ENCODE assay signal across 35 mouse cellular contexts in genomic region chr6:42484633-42485032, GRCm38 (mm10). TPM values are rescaled to one million over a fixed set of nuclear protein-coding genes. Genes with fewer than 3 reads are reported as not detected.
DNase-seq lines count a peak whose midpoint lies in the region; ATAC-seq and TF ChIP-seq lines count a peak whose summit lies in the region.
"Had no signal": no experiment of that assay in that cellular context is flagged by ENCODE, and none has a peak within 500 bp of the region (broad histone marks: within the 10 kb centered on the region; RNA-seq: fewer than 3 reads in every experiment).

No protein-coding gene starts in this region.

- no peaks in the 10 kb centered on the region for H3K4me1 ChIP-seq in kidney, postnatal 0 days (replicated peaks; ENCODE audit: insufficient read depth, low read length)
- no peaks in the 10 kb centered on the region for H3K4me1 ChIP-seq in kidney, embryonic 15.5 days
- H3K4me1 ChIP-seq in lung, embryonic 15.5 days: no peaks in the 10 kb centered on the region
- H3K4me1 ChIP-seq: embryonic facial prominence, embryonic 10.5 days; embryonic facial prominence, embryonic 13.5 days; forebrain, embryonic 12.5 days; forebrain, embryonic 15.5 days; hindbrain, embryonic 12.5 days; hindbrain, embryonic 15.5 days had no signal

- H3K36me3 ChIP-seq in kidney, postnatal 0 days (ENCODE audit: insufficient read depth, low read length): no peaks in the 10 kb centered on the region
- no peaks in the 10 kb centered on the region for H3K36me3 ChIP-seq in kidney, embryonic 15.5 days
- H3K36me3 ChIP-seq in lung, embryonic 15.5 days: no peaks in the 10 kb centered on the region
- H3K36me3 ChIP-seq: embryonic facial prominence, embryonic 10.5 days; embryonic facial prominence, embryonic 13.5 days; forebrain, embryonic 12.5 days; forebrain, embryonic 15.5 days; hindbrain, embryonic 12.5 days; hindbrain, embryonic 15.5 days had no signal

- DNase-seq in kidney, postnatal 0 days (ENCODE audit: low spot score): peak; percentile 16
- DNase-seq in lung, postnatal 14 days: no peak
- peak; percentile 32 for DNase-seq in NIH3T3 (ENCODE audit: low read depth)
- DNase-seq in lung, postnatal 25 days (ENCODE audit: low spot score): peak; percentile 38
- no peak for DNase-seq in testis, postnatal 14 days (ENCODE audit: low spot score)
- DNase-seq in heart, adult 18-20 months: no peak
- DNase-seq: adrenal gland, adult 8-10 months; adrenal gland, postnatal 25 days; cerebellum, adult 11-12 months; cerebellum, adult 8-10 months; cerebellum, postnatal 10 days; cerebellum, postnatal 36 days; embryo, embryonic 11 days; gastrocnemius, postnatal 25 days had no signal

- H3K27me3 ChIP-seq in kidney, postnatal 0 days (ENCODE audit: insufficient read depth, low read length): no peaks in the 10 kb centered on the region
- H3K27me3 ChIP-seq in kidney, embryonic 15.5 days: no peaks in the 10 kb centered on the region
- no peaks in the 10 kb centered on the region for H3K27me3 ChIP-seq in lung, embryonic 15.5 days
- H3K27me3 ChIP-seq: embryonic facial prominence, embryonic 13.5 days; forebrain, embryonic 12.5 days; forebrain, embryonic 15.5 days; hindbrain, embryonic 12.5 days; hindbrain, embryonic 15.5 days; Patski had no signal

- no peak overlapping the region for H3K27ac ChIP-seq in kidney, postnatal 0 days
- no peak overlapping the region for H3K27ac ChIP-seq in kidney, embryonic 15.5 days
- H3K27ac ChIP-seq in lung, embryonic 15.5 days: no peak overlapping the region
- H3K27ac ChIP-seq: embryonic facial prominence, embryonic 10.5 days; embryonic facial prominence, embryonic 13.5 days; forebrain, embryonic 12.5 days; forebrain, embryonic 15.5 days; hindbrain, embryonic 12.5 days; hindbrain, embryonic 15.5 days had no signal

- no peak for ATAC-seq in kidney, postnatal 0 days (replicated peaks; ENCODE audit: low FRiP score, low read depth)
- no peak for ATAC-seq in kidney, embryonic 15.5 days (replicated peaks; ENCODE audit: low FRiP score)
- ATAC-seq in lung, embryonic 15.5 days (ENCODE audit: borderline replicate concordance, extremely low read depth, low FRiP score, low TSS enrichment): peak; percentile 65; the same call in 1 of the 2 replicates
- ATAC-seq: forebrain, embryonic 15.5 days; Patski had no signal

- no peak overlapping the region for H3K4me3 ChIP-seq in kidney, postnatal 0 days (replicated peaks; ENCODE audit: low read depth, low read length)
- no peak overlapping the region for H3K4me3 ChIP-seq in kidney, embryonic 15.5 days (replicated peaks)
- H3K4me3 ChIP-seq in lung, embryonic 15.5 days: no peak overlapping the region
- H3K4me3 ChIP-seq: embryonic facial prominence, embryonic 10.5 days; embryonic facial prominence, embryonic 13.5 days; erythroblast, embryonic 14.5 days; forebrain, embryonic 12.5 days; forebrain, embryonic 15.5 days; hindbrain, embryonic 12.5 days; hindbrain, embryonic 15.5 days had no signal

- no peak overlapping the region for H3K4me2 ChIP-seq in kidney, postnatal 0 days (ENCODE audit: low read length)
- no peak overlapping the region for H3K4me2 ChIP-seq in kidney, embryonic 15.5 days
- H3K4me2 ChIP-seq in lung, embryonic 15.5 days: no peak overlapping the region
- H3K4me2 ChIP-seq: embryonic facial prominence, embryonic 13.5 days; forebrain, embryonic 12.5 days; forebrain, embryonic 15.5 days; heart, embryonic 11.5 days; hindbrain, embryonic 12.5 days; hindbrain, embryonic 15.5 days had no signal

- no peak overlapping the region for H3K9ac ChIP-seq in kidney, postnatal 0 days (ENCODE audit: low read depth, low read length)
- H3K9ac ChIP-seq in kidney, embryonic 15.5 days: no peak overlapping the region
- no peak overlapping the region for H3K9ac ChIP-seq in lung, embryonic 15.5 days
- H3K9ac ChIP-seq: embryonic facial prominence, embryonic 13.5 days; forebrain, embryonic 12.5 days; forebrain, embryonic 15.5 days; hindbrain, embryonic 12.5 days; hindbrain, embryonic 15.5 days had no signal

- H3K9me3 ChIP-seq in kidney, postnatal 0 days (replicated peaks; ENCODE audit: low read length): no peaks in the 10 kb centered on the region
- no peaks in the 10 kb centered on the region for H3K9me3 ChIP-seq in kidney, embryonic 15.5 days (replicated peaks)
- no peaks in the 10 kb centered on the region for H3K9me3 ChIP-seq in lung, embryonic 15.5 days
- H3K9me3 ChIP-seq: embryonic facial prominence, embryonic 10.5 days; embryonic facial prominence, embryonic 13.5 days; forebrain, embryonic 12.5 days; forebrain, embryonic 15.5 days; hindbrain, embryonic 12.5 days; hindbrain, embryonic 15.5 days had no signal

- no peak for TF ChIP-seq CTCF in kidney, postnatal 0 days (IDR thresholded peaks at IDR 0.05; ENCODE audit: low read depth)

RNA-seq across cellular contexts. Expression of gene Olfr456, which starts 2.4 kb away (rescaled TPM):
- not detected in 2 replicates for polyA plus RNA-seq in kidney, postnatal 0 days (2015; fragmentation: Nextera tagmentation; extraction: Ambion mirVana)
- not detected in 2 replicates for polyA plus RNA-seq in kidney, embryonic 15.5 days (2015; fragmentation: Nextera tagmentation; extraction: Ambion mirVana)
- 0.15 TPM in 1 of 2 replicates, not detected in the other for polyA plus RNA-seq in lung, embryonic 15.5 days (2015; fragmentation: Nextera tagmentation; extraction: Ambion mirVana)
- total RNA-seq in heart, adult 18-20 months (2021): not detected
- total RNA-seq: adrenal gland, adult 8-10 months; adrenal gland, postnatal 25 days; ES-E14; gastrocnemius, adult 8-10 months; gastrocnemius, postnatal 25 days; heart, adult 8-10 months; heart, postnatal 25 days; hematopoietic stem cell, adult 5-6 weeks had no signal
- polyA plus RNA-seq: brain, embryonic 14.5 days; cortical plate, adult 2 months; embryonic facial prominence, embryonic 10.5 days; embryonic facial prominence, embryonic 13.5 days; erythroblast, embryonic 14.5 days; forebrain, embryonic 12.5 days; forebrain, embryonic 15.5 days; gonadal fat pad, adult 2 months; heart, embryonic 11.5 days; heart, embryonic 14.5 days; heart, postnatal 0 days; hindbrain, embryonic 12.5 days; hindbrain, embryonic 15.5 days; Patski had no signal

RNA-seq across cellular contexts. Expression of gene Olfr457, which starts 8.5 kb away (rescaled TPM):
- not detected in 2 replicates for polyA plus RNA-seq in kidney, postnatal 0 days (2015; fragmentation: Nextera tagmentation; extraction: Ambion mirVana)
- polyA plus RNA-seq in kidney, embryonic 15.5 days (2015; fragmentation: Nextera tagmentation; extraction: Ambion mirVana): 0.04 TPM in 1 of 2 replicates, not detected in the other
- polyA plus RNA-seq in lung, embryonic 15.5 days (2015; fragmentation: Nextera tagmentation; extraction: Ambion mirVana): not detected in 2 replicates
- total RNA-seq in heart, adult 18-20 months (2021): not detected
- total RNA-seq: adrenal gland, adult 8-10 months; adrenal gland, postnatal 25 days; ES-E14; gastrocnemius, adult 8-10 months; gastrocnemius, postnatal 25 days; heart, adult 8-10 months; heart, postnatal 25 days; hematopoietic stem cell, adult 5-6 weeks had no signal
- polyA plus RNA-seq: brain, embryonic 14.5 days; cortical plate, adult 2 months; embryonic facial prominence, embryonic 10.5 days; embryonic facial prominence, embryonic 13.5 days; erythroblast, embryonic 14.5 days; forebrain, embryonic 15.5 days; gonadal fat pad, adult 2 months; heart, embryonic 11.5 days; heart, postnatal 0 days; hindbrain, embryonic 12.5 days; hindbrain, embryonic 15.5 days; Patski had no signal

RNA-seq across cellular contexts. Expression of gene Olfr458, which starts 19.6 kb away (rescaled TPM):
- 0.12 TPM in 1 of 2 replicates, not detected in the other for polyA plus RNA-seq in kidney, postnatal 0 days (2015; fragmentation: Nextera tagmentation; extraction: Ambion mirVana)
- not detected in 2 replicates for polyA plus RNA-seq in kidney, embryonic 15.5 days (2015; fragmentation: Nextera tagmentation; extraction: Ambion mirVana)
- not detected in 2 replicates for polyA plus RNA-seq in lung, embryonic 15.5 days (2015; fragmentation: Nextera tagmentation; extraction: Ambion mirVana)
- total RNA-seq in heart, adult 18-20 months (2021): not detected
- total RNA-seq: adrenal gland, adult 8-10 months; adrenal gland, postnatal 25 days; ES-E14; gastrocnemius, adult 8-10 months; gastrocnemius, postnatal 25 days; heart, adult 8-10 months; heart, postnatal 25 days; hematopoietic stem cell, adult 5-6 weeks had no signal
- polyA plus RNA-seq: brain, embryonic 14.5 days; cortical plate, adult 2 months; embryonic facial prominence, embryonic 10.5 days; embryonic facial prominence, embryonic 13.5 days; erythroblast, embryonic 14.5 days; forebrain, embryonic 12.5 days; forebrain, embryonic 15.5 days; gonadal fat pad, adult 2 months; heart, embryonic 11.5 days; heart, embryonic 14.5 days; heart, postnatal 0 days; hindbrain, embryonic 12.5 days; Patski had no signal

RNA-seq across cellular contexts. Expression of gene Tas2r126, which starts 50.3 kb away (rescaled TPM):
- polyA plus RNA-seq in kidney, postnatal 0 days (2015; fragmentation: Nextera tagmentation; extraction: Ambion mirVana): not detected in 2 replicates
- polyA plus RNA-seq in kidney, embryonic 15.5 days (2015; fragmentation: Nextera tagmentation; extraction: Ambion mirVana): not detected in 2 replicates
- not detected in 2 replicates for polyA plus RNA-seq in lung, embryonic 15.5 days (2015; fragmentation: Nextera tagmentation; extraction: Ambion mirVana)
- total RNA-seq in heart, adult 18-20 months (2021): not detected
- total RNA-seq: ES-E14; gastrocnemius, adult 8-10 months; gastrocnemius, postnatal 25 days; heart, adult 8-10 months; heart, postnatal 25 days; hematopoietic stem cell, adult 5-6 weeks had no signal
- polyA plus RNA-seq: embryonic facial prominence, embryonic 10.5 days; embryonic facial prominence, embryonic 13.5 days; erythroblast, embryonic 14.5 days; forebrain, embryonic 12.5 days; forebrain, embryonic 15.5 days; gonadal fat pad, adult 2 months; heart, embryonic 11.5 days; heart, embryonic 14.5 days; heart, postnatal 0 days; hindbrain, embryonic 12.5 days; hindbrain, embryonic 15.5 days; Patski had no signal

Comparison
In these comparisons a context has a peak if more than half of its experiments do, and no peak if none do; other contexts are left out.
1. DNase-seq: peak in kidney, postnatal 0 days (single experiment), NIH3T3 (single experiment) and lung, postnatal 25 days (single experiment); none in lung, postnatal 14 days (single experiment), testis, postnatal 14 days (single experiment) and heart, adult 18-20 months (0 of 2).